Mouse (Mus musculus) neural tube, embryonic 10.5 days (tissue): ENCODE measurements around the gene Psmb1.
"Not testable (repeated sequence)": the region's sequence is repeated elsewhere in the genome, so short reads cannot be mapped to it uniquely, and the experiment has no call there.

Experiments
- DNase-seq: peaks from one replicate; pipeline ENCODE4 v3.0.0-alpha.2; 2017; ENCODE audit warnings: low spot score; ENCODE audit errors: extremely low spot score

Psmb1 gene

DNA sequence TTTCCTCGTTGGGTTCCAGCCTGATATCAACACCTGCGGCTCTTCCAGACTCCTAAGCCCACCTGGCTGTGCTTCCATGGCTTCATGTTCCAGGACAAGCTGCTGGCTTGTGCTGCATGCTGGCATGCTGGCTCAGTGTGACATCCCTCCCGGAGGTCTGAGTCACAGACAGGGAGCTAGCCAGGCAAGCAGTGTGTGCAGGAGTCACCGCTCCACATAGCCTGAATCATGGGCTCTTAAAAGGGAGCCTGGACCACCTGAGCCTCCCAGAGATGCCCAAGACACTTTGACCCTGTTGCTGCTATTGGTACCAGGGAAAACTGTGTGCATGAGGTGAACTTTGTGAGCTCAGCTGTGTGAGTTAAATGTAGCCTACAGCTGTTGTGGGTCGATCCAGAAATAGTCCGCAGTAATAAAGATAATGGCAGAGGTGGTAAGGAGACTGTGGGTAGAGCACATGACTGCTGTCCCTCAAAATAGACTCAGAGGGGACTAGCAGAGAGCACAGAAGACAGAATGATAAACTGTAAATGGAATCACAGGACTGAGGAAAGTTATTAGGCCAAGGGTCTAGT is 37.5 kb downstream of the Psmb1 start:
- no peak for DNase-seq

DNA sequence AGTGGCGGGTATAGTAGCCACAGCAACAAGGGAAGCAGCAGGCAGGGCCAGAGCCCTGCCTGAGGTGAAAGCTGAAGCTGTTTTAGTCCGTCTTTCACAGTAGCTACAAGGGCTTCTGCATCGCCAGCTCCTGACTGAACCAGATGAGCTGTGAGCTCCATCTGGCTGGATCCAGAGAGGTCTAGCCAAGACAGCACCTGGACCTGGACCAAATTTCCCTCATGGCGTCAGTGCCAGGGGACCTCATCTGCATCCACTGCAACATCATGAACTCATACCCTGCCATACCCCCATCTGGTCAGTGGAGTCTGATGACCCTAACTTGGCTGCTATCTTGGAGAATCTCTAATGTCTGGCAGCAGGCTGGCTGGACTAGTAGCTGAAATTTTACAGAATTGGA is 39.8 kb downstream of the Psmb1 start:
- no peak for DNase-seq

DNA sequence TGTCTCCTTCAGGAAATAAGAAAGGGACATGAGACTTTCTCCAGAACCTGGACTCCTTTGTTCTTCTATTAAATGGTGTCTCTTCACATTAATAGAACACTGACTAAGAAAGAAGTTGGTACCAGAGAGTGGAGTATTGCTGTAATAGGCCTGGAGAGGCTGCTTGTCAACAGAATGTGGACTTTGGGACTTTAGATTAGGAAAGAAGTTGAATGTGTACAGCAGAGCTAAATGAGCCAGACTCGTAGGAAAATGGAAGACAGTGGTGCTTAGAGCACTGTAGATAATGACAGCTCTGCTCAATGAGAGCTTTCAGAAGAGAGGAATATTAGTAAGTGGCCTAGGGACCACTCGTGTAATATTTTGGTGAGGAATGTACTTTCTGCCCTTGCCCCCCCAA is 43.0 kb downstream of the Psmb1 start:
- DNase-seq = no peak

DNA sequence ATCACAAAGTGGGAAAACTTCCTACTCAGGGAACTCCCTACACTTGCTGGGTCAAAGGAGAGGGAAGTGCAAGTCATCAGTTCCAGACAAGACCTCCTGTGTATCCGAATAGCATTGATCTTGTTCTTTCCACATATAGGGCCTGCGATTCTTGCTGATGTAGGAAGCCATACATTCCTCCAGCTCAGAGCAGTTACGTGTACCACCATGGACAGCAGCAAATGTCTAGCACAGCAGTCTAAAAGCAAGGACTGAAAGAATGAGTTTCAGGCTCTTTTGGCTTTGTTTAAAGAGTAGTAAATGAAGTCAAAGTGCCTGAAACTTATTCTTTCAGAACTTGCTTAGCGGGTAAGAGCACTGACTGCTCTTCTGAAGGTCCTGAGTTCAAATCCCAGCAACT is 44.3 kb downstream of the Psmb1 start:
- no peak for DNase-seq

DNA sequence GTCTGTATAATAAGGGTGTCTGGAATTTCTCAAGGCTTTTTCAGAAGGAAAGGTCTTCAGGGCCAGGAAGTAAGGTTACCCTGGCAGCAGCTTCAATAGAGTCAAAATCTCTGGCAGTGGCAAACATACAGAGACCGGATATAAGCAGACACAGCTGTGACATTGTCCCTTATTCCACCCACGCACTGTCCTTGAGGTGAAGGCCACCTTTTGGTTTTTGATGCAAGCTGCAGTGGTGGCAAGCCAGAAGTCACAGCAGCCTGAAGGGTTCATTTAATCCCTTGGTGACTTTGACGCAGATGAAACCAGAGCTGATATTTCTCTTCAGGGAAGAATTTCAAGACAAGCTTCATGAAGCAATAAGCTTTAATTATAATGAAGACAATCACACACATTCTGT is 49.9 kb downstream of the Psmb1 start:
- DNase-seq = no peak

DNA sequence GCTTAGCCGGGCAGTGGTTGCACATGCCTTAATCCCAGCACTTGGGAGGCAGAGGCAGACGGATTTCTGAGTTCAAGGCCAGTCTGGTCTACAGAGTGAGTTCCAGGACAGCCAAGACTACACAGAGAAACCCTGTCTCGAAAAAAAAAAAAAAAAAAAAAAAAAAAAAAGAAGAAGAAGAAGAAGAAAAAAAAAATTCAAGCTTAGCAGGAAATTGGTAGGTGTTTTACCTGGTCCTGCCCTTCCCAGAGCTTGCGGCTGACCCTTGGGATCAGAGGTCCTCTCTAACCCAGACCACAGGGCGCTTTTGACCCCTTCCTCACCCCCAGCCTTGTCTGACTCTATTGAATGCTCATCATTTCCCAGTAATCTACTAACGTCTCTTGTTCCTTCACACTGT is 50.4 kb downstream of the Psmb1 start:
- DNase-seq = not testable (repeated sequence)

DNA sequence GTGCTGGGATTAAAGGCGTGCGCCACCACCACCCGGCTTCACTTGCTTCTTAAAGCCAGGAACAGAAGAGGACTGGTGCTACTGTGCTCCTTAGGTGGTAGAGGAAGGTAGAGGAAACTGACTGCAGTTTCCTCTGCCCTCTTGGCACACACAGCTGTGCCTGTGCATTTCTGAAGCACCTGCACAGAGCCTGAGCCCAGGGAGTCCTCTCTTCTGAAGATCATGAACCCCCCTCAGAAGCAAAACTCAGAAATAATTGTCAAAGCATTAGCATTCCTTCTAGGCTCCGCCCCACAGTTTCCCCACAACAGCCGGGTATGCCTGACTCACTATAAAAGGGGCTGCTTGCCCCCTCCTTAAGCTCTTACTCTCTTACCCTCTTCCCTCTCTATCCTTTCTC is 51.7 kb downstream of the Psmb1 start:
- no peak for DNase-seq

DNA sequence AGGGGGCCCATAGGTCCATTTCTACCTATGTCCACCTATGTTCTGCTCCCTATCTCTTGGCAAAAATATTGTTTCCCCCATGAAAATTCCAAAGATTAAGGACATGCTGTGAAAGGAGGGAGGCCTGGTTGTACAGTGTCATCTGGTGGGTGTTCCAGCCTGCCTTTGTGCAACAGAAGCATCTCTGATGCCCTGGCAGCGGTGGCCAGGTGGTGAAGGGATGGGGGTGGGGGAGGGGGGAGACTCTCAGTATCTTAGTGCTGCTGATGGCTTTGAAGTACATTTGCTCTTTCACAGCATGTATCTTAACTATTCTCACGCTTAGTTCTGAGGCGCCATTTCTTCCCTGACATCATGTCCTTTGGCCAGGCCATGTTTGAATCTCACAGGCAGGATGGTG is 54.1 kb downstream of the Psmb1 start:
- no peak for DNase-seq

DNA sequence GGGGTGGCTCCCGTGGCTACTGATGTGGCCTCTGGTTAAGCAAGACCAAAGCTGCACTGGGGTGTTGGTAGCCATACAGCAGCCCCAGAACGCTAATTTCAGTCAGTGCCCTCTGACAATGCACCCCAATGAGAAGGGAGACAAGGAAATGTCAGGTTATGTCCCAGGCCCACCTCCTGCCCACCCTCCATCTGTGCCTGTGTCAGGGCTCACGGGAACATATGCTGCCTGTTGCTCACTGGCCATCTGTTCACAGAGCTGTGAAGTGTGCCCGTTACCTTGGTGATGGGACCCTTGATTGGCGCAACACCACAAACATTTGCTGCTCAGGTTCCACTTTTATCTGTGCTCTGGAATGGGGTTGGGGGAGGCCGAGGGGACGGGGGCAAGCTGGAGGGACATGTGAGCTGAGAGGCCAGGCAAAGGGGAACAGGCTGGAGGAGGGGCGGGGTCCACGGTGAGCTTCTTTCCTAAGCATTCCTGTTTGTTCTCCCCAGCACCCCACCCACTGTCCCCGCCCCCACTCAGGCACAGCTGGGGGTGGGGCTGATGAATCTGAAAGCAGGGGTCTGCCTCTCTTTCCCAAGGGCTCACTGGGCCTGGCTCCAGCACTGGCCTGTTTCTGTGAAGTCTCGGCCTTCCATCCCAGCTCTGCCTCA is 59.0 kb downstream of the Psmb1 start:
- DNase-seq = peak; percentile 73

DNA sequence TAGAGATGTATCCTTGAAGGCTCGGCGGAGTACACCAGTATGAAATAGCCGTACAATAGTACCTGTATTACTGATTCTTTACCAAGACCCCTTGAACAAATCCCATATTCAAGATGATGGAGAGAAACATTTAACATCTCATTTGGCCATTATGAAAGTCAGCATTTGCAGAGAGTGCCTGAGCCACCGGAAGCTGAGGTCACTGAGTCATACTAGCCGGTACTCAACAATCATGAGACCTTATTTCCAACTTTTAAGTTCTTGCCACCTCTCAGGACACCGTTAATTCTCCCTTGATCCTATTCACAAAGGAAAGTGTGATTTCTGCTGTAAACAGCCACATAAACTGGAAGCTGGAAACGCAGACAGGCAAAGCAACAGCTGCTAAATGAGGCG is 59.5 kb downstream of the Psmb1 start:
- no peak for DNase-seq

DNA sequence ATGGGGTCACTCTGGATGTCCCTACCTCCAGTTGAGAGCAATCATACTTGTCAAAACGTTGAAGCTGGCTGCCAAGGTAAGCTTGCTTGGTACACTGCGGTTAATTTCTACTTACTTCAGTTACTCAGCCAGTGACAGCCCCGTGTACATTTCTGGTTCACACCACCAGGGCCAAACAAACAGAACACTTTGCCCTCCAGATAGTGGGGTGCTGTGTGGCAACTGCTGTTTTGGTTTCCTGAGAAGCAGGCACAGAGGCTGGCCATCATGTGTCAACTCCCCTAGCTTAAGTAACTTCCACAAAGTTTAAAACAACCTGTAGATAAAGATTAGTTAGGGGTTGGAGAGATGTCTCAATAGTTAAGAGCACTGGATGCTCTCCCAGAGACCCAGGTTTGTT is 64.8 kb downstream of the Psmb1 start:
- no peak for DNase-seq

DNA sequence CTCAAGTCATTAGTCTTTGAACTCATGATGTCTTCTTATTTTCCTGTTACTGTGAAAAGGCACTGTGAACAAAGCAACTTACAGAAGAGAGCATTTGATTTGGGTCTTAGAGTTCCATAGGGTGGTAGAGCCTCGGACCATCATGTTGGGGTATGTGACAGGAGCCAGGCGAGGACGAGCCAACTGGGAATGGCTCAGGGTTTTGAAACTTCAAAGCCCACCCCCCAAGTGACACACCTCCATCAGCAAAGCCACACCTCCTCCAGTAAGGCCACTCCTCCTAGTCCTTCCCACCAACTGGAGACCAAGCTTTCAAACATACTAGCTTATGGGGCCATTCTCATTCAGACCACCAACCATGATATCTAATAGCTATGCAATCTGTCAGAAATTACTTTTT is 67.5 kb downstream of the Psmb1 start:
- DNase-seq = no peak

DNA sequence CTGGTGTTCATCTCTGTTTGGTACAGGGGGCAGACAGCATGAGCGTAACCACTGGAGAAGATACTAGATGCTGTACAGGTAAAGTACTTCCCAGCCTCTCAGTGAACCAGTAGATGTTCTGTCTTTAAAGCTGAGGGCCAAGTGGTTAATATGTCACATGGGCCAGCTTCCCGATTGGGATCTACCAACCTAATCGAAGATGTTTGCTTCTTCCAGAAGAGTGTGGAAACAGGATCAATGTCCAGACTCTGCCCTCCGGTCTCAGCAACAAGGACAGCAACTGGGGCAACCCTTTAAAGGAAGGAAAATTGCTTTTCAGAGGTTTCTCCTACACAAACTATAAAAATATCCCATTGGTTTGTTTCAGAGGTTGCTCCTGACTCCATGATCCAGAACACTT is 68.0 kb downstream of the Psmb1 start:
- no peak for DNase-seq

DNA sequence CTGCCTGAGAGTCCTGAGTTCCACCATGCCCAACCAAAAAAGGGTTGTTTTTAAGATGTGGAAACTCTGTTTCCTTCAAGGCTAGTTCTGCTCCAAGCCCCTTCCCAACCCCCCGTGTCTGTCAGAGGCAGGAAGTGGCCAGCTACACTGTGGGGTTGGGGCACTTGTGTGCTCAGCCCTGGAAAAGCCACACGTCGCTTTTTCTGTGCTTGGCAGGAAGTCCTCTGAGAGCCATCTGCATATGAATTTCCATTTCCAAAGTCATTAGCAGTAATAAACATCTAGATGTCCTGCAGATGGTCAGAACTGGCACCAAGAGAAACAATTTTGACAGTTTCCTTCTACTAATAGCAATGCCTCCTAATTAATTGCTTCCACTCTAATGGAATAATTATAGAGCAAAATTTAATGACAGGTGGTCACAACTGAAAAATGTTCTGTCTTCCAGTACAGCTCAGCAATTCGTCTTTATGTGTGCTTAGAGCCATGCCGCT is 68.5 kb downstream of the Psmb1 start:
- no peak for DNase-seq

DNA sequence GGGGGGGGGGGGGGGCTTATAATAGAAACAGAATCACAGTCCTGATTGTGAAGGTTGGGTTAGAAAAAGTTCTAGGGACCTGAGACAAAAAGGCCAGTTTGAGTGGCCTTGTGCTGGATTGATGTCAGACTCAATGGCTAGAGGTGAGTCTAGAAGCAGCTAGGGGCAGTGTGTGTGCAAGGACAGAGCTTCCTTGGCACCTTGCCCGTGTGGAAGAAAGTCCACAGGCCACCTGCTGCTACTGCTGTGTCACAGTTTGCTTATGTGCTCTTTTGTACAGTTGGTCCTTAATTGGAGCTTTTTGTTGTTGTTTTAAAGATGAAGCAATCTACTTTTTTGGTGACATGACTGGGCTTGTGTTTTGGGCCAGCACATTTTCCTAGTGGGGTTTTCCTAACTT is 69.6 kb downstream of the Psmb1 start:
- no peak for DNase-seq

DNA sequence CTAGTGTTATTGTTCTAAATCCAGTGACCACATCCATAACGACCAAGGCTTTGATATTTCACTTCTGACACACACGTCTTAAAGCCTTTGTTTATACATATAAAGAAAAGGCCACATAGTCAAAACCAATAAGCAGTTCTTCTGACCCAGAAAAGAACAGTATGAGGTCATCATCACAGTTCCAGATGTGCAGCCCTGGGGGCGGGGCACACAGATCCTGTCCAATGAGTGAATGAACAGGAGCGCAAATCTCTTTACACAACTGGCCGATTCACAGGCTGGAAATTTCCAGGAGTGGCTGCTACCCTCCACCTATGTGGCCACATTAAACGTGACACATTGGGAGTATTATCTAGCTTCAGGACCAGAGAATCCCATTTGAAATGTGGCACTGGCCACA is 70.1 kb downstream of the Psmb1 start:
- DNase-seq = no peak

DNA sequence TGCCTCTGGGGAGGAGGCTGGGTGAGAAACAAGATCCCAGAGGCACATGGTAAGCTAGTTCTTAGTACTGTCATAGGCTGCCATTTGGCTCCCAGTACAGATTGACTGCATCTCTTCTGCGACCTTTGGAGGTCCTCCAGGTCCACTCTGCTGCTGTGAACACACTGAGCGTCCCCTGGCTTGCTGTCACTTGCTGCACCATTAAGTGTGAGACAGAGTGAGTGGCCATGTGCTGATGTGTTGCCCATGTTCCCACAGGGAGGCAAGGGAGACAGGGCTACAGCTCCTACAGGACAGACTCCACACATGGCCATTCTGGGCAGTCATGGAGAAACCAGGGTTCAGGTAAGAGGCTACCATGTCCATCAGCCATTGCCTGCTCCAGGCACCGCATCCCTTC is 73.6 kb downstream of the Psmb1 start:
- no peak for DNase-seq
